Mouse (Mus musculus) kidney, embryonic 14.5 days (tissue): ENCODE results near the gene Adipor2. TPM values are rescaled to one million over a fixed set of nuclear protein-coding genes. Genes with fewer than 3 reads are reported as not detected.
A peak's percentile ranks its signal among the peaks of the same experiment; 100 is the strongest.

Experiments used
- ATAC-seq: fragments of 200-750 bp; cut with Nextera tagmentation; 2 replicates; pipeline ENCODE4 v1.8.0; 2017; ENCODE audit warnings: moderate number of reproducible peaks, mild to moderate bottlenecking, moderate TSS enrichment, moderate library complexity; ENCODE audit not compliant: low FRiP score, low TSS enrichment
- H3K27ac ChIP-seq: fragments of 300-500 bp; sonication (generic); 2 replicates; pipeline ENCODE4 v1.5.1; 2014; ENCODE audit warnings: low read depth, mild to moderate bottlenecking, low read length, moderate library complexity, mixed read lengths
- H3K27me3 ChIP-seq: fragments of 300-500 bp; sonication (generic); 2 replicates; pipeline ENCODE4 v1.6.1; 2014; ENCODE audit warnings: mild to moderate bottlenecking, low read length; ENCODE audit not compliant: control insufficient read depth, insufficient read depth
- H3K36me3 ChIP-seq: fragments of 300-500 bp; sonication (generic); 2 replicates; pipeline ENCODE4 v1.6.1; 2014; ENCODE audit warnings: low read length, mixed read lengths; ENCODE audit not compliant: control insufficient read depth, insufficient read depth
- H3K4me1 ChIP-seq: fragments of 300-500 bp; sonication (generic); 2 replicates; pipeline ENCODE4 v1.6.1; 2014; ENCODE audit warnings: low read length, mixed read lengths; ENCODE audit not compliant: control insufficient read depth, insufficient read depth
- H3K4me2 ChIP-seq: fragments of 300-500 bp; sonication (generic); replicated peaks from 2 replicates; pipeline ENCODE4 v1.6.1; 2014; ENCODE audit warnings: low read depth, mild to moderate bottlenecking, low read length
- H3K4me3 ChIP-seq: fragments of 300-500 bp; sonication (generic); 2 replicates; pipeline ENCODE4 v1.5.1; 2014; ENCODE audit warnings: mild to moderate bottlenecking, low read length
- H3K9ac ChIP-seq: fragments of 300-500 bp; sonication (generic); 2 replicates; pipeline ENCODE4 v1.6.1; 2014; ENCODE audit warnings: low read depth, mild to moderate bottlenecking, low read length, moderate library complexity
- H3K9me3 ChIP-seq: fragments of 300-500 bp; sonication (generic); 2 replicates; pipeline ENCODE4 v1.6.1; 2016; ENCODE audit warnings: low read length; ENCODE audit not compliant: control insufficient read depth
- WGBS: fragments of 180-500 bp; shearing (Covaris S2); extraction: QIAGEN DNeasy Blood & Tissue Kit; methylation state at CpG from one replicate; pipeline ENCODE4 v1.1.7; 2014; 5-methylcytosine and 5-hydroxymethylcytosine counted together
- polyA plus RNA-seq: library from polyadenylated mRNA; unstranded; fragments of >200 nt; fragmentation: Nextera tagmentation; extraction: Ambion mirVana; gene quantifications from 2 replicates; pipeline ENCODE4 v1.2.1, GENCODE M21; 2014

The Adipor2 gene
- polyA plus RNA-seq, 1 experiment from 2014 or later: 33.4 TPM

DNA sequence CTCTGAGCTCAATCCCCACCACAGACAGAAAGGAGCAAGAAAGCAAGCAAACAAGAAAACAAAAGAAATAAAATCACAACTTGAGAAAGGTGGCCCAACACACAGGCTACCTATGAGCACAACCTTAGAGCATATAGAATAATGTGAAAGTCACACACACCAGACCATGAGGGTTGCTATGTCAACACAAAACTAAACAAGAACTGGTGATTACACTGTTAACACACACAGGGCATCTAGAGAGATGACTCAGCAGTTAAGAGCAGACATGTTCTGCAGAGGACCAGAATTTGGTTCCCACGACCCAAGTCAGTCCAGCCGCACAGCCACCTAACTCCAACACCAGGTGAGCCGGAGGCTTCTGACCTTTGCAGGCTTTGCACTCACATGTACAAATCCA, 14.5 kb downstream of the Adipor2 start:
- 84% methylated on average over 3 of the region's 3 CpGs for WGBS
- no peak for ATAC-seq
- no peaks in the 10 kb centered on the region for H3K27me3 ChIP-seq

DNA sequence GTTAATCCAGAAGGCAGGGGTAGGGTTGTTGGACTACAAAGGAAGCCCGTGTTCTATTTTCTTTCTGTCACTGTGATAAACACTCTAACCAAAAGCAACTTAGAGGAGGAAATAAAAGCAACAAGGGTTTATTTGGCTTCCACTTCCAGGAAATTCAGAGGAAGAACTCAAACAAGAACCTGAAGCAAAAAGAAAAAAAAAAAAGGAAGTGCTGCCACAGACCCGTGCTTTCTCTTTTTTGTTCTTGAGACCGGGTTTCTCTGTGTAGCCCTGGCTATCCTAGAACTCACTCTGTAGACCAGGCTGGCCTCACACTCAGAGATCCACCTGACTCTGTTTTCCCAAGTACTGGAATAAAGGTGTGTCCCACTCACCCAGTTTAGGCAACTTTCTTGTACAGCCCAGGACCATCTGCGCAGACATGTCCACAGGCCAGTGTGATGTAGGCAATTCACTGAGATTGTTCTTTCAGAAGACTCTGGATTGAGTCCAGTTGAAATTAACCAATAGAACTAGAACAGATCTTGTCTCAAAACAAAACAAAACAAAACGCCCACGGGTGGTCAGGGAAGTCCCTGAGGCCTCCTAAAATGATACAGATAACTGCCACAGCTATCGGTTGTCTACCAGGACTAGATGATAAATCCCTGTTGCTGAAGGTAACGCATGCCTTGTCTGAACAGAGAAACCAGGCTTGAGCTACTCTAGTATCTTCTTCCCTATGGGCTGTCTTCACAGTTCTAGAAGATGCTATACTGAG, 15.8 kb downstream of the Adipor2 start:
- Histone ChIP-seq H3K4me3 (no peak overlapping the region), H3K27ac (no peak overlapping the region), H3K9ac (no peak overlapping the region), H3K4me1 (no peaks in the 10 kb centered on the region), H3K4me2 (no peak overlapping the region), H3K27me3 (no peaks in the 10 kb centered on the region), H3K36me3 (no peaks in the 10 kb centered on the region), H3K9me3 (no peaks in the 10 kb centered on the region)
- 87% methylated on average over 8 of the region's 8 CpGs for WGBS
- no peak for ATAC-seq

More for the DNA sequence above, 14.5 kb downstream of the Adipor2 start:
- Histone ChIP-seq H3K9me3 (no peaks in the 10 kb centered on the region), H3K4me3 (no peak overlapping the region), H3K36me3 (no peaks in the 10 kb centered on the region), H3K9ac (no peak overlapping the region), H3K27ac (no peak overlapping the region), H3K4me1 (no peaks in the 10 kb centered on the region), H3K4me2 (no peak overlapping the region)

DNA sequence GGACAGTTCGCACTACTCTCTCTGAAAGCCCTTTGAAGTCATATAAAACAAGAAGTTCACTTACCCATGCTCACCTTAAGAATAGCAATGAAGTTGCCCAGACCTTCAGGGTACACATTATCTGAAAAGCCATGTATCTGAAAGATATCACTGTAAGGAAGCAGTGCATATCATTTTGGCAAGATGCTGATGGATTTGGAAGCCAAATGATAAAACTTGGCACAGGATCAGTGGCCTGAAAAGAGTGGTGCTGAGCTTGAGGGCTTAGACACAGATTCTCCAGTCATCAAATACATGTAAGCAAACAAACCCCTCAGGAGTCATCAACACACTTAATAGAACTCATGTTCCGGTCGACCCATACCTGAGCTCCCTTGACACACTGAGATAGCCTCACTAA, 16.9 kb downstream of the Adipor2 start:
- 90% methylated on average over 3 of the region's 3 CpGs for WGBS
- Histone ChIP-seq H3K36me3 (no peaks in the 10 kb centered on the region), H3K27me3 (no peaks in the 10 kb centered on the region)

DNA sequence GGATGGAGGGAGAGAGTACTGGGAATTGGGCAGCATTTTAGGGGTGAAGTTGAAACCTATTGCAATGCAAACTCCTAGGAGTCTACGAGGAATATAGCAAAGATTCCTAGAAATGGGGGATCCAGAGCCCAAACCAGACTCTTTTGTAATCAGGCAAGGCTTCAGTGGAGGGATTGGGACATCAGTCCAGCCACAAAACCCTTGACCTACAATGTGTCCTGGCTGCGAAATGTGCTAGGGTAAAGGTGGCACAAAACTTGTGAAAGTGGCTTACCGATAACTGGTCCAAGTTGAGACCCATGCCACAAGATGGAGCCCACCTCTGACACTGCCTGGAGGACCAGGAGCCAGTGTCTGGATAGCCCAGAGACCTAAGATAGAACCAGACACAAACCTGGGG, 18.1 kb downstream of the Adipor2 start:
- WGBS: 90% methylated on average over 3 of the region's 3 CpGs
- no peaks in the 10 kb centered on the region for H3K9me3 ChIP-seq
- H3K4me3 ChIP-seq: no peak overlapping the region
- H3K4me1 ChIP-seq: no peaks in the 10 kb centered on the region
- H3K27me3 ChIP-seq: no peaks in the 10 kb centered on the region
- no peak overlapping the region for H3K9ac ChIP-seq
- H3K27ac ChIP-seq: no peak overlapping the region
- H3K4me2 ChIP-seq: no peak overlapping the region
- ATAC-seq: no peak
- H3K36me3 ChIP-seq: no peaks in the 10 kb centered on the region

More for the DNA sequence above, 16.9 kb downstream of the Adipor2 start:
- Histone ChIP-seq H3K4me3 (no peak overlapping the region), H3K4me2 (no peak overlapping the region), H3K27ac (no peak overlapping the region), H3K9ac (no peak overlapping the region), H3K4me1 (no peaks in the 10 kb centered on the region), H3K9me3 (no peaks in the 10 kb centered on the region)
- no peak for ATAC-seq

DNA sequence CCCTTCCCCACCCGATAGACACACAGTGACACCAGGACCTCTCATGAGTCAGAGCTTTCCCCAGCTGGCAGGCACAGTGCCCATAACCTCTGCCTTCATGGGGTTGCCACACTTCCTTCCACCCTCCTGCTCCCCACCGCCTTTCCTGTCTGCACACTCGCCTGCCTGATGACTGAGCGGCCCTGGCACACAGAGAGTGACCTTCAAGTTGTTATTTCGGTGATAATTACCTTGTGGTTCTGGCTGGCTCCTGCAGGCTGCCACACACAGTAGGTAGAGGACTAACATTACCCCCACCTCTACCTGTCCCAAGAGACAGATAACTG, 21.2 kb downstream of the Adipor2 start:
- Histone ChIP-seq H3K9me3 (no peaks in the 10 kb centered on the region), H3K4me3 (no peak overlapping the region), H3K36me3 (no peaks in the 10 kb centered on the region), H3K27ac (no peak overlapping the region), H3K4me1 (no peaks in the 10 kb centered on the region), H3K27me3 (no peaks in the 10 kb centered on the region), H3K4me2 (no peak overlapping the region), H3K9ac (no peak overlapping the region)
- ATAC-seq: no peak
- 67% methylated on average over 5 of the region's 5 CpGs for WGBS

DNA sequence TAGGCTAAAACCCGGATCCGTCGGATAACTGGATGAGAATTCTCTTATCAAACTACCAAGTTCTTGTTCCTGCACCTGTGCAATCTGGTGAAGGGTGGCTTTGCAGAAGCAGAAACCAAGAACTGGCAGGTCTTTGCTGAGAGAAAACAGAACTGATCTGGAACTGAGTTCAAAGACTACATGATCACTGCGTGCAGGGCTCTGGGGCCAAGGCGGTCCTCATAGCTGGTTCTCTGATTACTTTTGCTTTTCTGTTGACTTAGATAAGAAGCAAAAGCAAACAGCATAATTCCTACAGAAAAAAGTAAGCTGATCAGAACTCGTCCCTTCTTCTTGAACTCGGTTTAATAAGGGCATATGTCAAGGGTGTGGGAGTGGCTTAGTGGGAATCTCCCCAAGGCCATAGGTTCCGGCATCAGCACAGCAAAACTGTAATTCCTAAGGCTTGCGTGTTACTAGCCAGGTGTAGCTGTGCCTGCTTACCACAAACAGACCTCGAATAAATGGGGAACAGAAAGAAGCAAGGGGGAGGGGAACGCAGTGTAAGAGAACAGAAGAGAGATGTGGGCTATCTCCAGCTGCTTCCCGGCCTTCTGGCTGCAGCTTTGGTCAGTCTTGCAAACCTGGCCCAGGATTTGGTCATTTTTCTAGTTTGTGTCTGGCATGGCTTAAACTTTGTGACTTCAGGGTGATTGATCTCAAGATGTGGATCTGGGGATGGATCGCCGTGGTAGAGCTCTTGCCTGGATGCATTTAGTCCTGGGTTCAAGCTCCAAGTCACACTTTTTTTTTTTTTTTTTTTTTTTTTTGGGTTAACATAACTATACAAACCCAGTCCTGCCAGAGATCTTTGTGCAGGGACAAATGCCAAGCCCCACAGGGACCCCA, 21.8 kb downstream of the Adipor2 start:
- WGBS: 82% methylated on average over 14 of the region's 14 CpGs
- Histone ChIP-seq H3K9ac (no peak overlapping the region), H3K4me3 (no peak overlapping the region), H3K4me1 (no peaks in the 10 kb centered on the region), H3K36me3 (no peaks in the 10 kb centered on the region), H3K27me3 (no peaks in the 10 kb centered on the region), H3K9me3 (no peaks in the 10 kb centered on the region), H3K27ac (no peak overlapping the region), H3K4me2 (no peak overlapping the region)
- no peak for ATAC-seq

DNA sequence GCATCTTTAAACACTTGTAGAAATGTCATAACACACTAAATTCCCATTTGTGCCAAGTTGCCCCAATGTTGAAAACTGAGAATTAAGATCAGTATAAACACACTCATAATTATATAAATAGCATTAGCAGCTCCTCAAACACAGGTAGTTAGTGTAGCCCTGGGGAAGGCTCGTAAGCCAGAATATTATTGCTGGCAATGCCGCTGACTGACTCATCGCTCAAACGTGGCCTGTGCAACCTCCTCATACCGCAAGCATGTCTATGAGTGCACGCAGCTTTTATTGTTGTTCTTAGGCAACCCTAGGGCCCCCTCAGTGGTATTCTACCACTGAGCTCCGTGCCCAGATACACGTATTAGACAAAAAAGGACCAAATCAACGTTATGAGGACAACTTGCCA, 24.7 kb downstream of the Adipor2 start:
- Histone ChIP-seq H3K4me2 (no peak overlapping the region), H3K36me3 (no peaks in the 10 kb centered on the region), H3K27me3 (no peaks in the 10 kb centered on the region), H3K4me1 (no peaks in the 10 kb centered on the region), H3K27ac (no peak overlapping the region), H3K4me3 (no peak overlapping the region), H3K9me3 (no peaks in the 10 kb centered on the region), H3K9ac (no peak overlapping the region)
- WGBS: 85% methylated on average over 9 of the region's 9 CpGs
- no peak for ATAC-seq

DNA sequence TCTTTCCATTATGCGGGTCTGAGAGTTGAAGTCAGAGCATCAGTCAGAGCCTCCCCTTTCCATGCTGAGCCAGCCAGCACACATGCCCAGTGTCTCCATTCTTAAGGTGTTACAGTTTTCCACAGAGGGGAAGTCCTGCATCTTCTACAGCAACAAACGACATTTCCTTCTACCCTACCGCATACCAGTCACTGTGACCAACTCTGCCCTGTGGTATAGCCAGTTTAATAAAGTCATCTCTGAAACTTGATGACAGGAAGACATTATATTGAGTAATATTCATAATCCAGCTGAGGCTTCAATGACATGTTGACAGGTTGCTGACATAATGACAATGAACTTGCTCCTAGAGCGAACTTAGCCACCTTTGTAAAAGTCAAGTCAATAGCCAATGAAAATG, 26.8 kb downstream of the Adipor2 start:
- Histone ChIP-seq H3K27ac (no peak overlapping the region), H3K27me3 (no peaks in the 10 kb centered on the region), H3K4me1 (peaks cover 6% of the 10 kb centered on the region; the same call in 1 of the 2 replicates), H3K4me3 (no peak overlapping the region), H3K4me2 (no peak overlapping the region), H3K9ac (no peak overlapping the region), H3K36me3 (no peaks in the 10 kb centered on the region), H3K9me3 (no peaks in the 10 kb centered on the region)
- no peak for ATAC-seq
- WGBS: 95% methylated on average over 4 of the region's 4 CpGs

DNA sequence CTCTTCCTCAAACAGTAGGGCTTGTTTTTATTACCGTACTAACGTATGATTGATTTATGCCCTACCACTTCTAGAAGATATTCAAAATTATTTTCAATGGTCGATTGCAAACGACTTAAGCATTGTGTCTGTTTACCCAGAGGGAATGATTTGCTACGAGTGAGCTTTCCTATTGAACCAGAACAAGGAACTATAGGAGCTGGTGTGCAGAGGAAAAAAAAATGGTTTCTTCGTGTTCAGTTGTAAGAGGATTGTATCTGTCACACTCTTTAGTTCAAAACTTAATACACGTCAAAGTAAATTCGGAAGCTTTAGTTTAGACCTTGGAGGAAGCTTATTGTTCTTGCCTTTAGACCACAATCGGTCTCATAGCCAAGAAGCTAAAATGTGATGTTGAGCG, 28.4 kb downstream of the Adipor2 start:
- Histone ChIP-seq H3K9ac (peak overlapping the region; percentile 95), H3K4me3 (peak overlapping the region; percentile 79), H3K27ac (peak overlapping the region; percentile 33), H3K4me1 (peaks cover 6% of the 10 kb centered on the region; the same call in 1 of the 2 replicates), H3K27me3 (no peaks in the 10 kb centered on the region), H3K4me2 (peak overlapping the region; percentile 50), H3K36me3 (no peaks in the 10 kb centered on the region), H3K9me3 (no peaks in the 10 kb centered on the region)
- WGBS: 28% methylated on average over 10 of the region's 10 CpGs
- no peak for ATAC-seq
